Mouse (Mus musculus): Measurements from ENCODE around the gene Olfr1028.

Olfr1028 gene

DNA sequence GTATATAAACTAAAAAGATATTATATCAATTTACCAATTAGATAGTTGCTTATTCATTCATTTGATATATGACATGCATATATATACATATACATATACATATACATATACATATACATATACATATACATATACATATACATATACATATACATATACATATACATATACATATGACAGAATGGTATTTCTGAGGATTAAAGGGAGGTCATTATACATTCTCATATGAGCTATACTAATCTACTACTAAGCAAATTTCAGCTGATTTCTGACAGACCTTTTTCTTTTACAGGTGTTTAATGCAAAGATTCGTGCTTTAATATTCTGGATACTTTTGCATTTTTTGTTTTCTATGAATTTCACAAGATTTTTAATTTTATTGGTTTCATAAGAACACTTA lies at the start of gene Olfr1028:
Gene Olfr1028 (plus strand): TSS at position 301 of the 400 bp plus-strand sequence.
- no peak for DNase-seq

DNA sequence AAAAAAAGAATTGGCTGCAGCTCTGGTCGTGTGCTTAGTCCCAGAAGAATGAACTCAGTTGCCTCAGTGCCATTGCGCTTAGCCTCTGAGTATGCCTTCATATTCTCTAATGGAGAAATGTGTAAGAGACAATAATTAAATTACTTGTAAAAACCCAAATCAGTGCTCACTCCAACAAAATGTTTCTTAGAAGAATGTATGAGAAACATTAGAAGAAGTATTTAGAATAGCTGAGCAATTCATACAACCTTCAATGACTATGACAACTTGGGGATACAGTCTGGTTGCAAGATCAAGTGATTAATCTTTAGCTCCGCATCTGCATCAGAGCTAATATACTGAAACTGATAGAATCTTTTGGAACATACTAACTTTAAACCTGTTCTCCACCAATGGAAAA lies 45.3 kb upstream of the Olfr1028 start, which contains the start of gene Olfr1024:
Gene Olfr1024 (minus strand): TSS at position 101 of the 400 bp plus-strand sequence.
- DNase-seq = no peak

- DNase-seq = no peak
Observed at GRCm38 (mm10) chr2:85913197-85913596, 37.0 kb upstream of the Olfr1028 start.

DNA sequence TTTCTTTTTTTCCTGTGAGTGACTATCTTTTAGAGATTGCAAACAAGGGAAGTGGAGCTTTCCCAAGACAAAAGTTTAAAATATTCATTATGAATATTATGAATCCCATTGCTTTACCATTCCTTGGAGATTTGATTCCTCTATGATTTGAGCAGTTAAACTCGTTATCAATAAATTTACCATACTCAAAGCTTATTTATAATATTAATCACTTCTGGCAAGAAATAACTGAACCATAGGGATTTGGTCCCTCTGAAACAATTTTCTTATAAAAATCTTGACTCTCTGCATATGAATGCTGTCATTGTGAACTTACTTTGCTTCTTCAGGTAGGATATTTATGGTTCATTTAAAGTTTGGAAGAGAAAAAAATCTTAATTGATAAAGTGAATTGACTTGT lies 35.3 kb upstream of the Olfr1028 start, which contains the start of gene Olfr1025-ps1:
Gene Olfr1025-ps1 (plus strand): TSS at position 301 of the 400 bp plus-strand sequence.
- no peak for DNase-seq

GRCm38 (mm10) chr2:85921258-85921657 lies 29.0 kb upstream of the Olfr1028 start, which contains the start of gene Olfr1026:
TSS of gene Olfr1026 (plus strand) at chr2:85921558.
- DNase-seq = no peak

- no peak for DNase-seq
Observed at GRCm38 (mm10) chr2:85973595-85973994, 23.4 kb downstream of the Olfr1028 start, which contains the start of gene Olfr1029. TSS of gene Olfr1029 (plus strand) at chr2:85973895.

- no peak for DNase-seq
Observed at GRCm38 (mm10) chr2:85978976-85979375, 28.7 kb downstream of the Olfr1028 start, which contains the start of gene Olfr1030. TSS of gene Olfr1030 (plus strand) at chr2:85979276.

DNA sequence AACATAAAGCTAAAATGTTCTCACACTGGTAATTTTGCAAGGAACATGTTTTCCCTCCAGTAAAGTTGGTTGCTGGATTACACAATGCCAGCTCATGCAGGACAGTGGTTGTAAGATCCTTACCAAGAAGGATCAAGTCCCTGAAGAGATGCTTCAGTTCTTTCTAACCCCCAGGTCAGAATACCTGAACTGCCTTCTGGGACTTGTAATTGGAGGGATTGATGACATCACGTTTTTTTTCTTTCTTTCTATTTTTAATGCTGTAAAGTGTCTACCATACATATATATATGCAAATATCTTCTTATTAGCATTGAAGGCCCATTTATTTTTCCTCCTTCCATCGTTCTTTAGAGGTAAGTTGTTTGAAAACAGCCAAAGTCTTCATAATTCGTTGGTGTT lies 39.8 kb downstream of the Olfr1028 start, which contains the start of gene Olfr1031:
Gene Olfr1031 (plus strand): TSS at position 301 of the 400 bp plus-strand sequence.
- no peak for DNase-seq

Measured in cerebellum, postnatal 36 days (tissue).